Mouse (Mus musculus) layer of hippocampus, adult 2 months (tissue): ENCODE data around the gene Prtg. TPM values are rescaled to one million over a fixed set of nuclear protein-coding genes. Genes with fewer than 3 reads are reported as not detected.
A peak's percentile ranks its signal among the peaks of the same experiment; 100 is the strongest.

Experiments used
- DNase-seq, 2 experiments: peaks; one replicate each; pipeline ENCODE4 v3.0.0; 2022; ENCODE audit warnings: low spot score in 2 of 2
- H3K27ac ChIP-seq: fragments of 200-600 bp; 2 replicates; pipeline ENCODE4 v1.8.1; 2022
- H3K4me3 ChIP-seq: fragments of 200-600 bp; 2 replicates; pipeline ENCODE4 v1.8.1; 2022; ENCODE audit warnings: mild to moderate bottlenecking
- CTCF ChIP-seq: fragments of 200-600 bp; conservative IDR thresholded peaks from 2 replicates; pipeline ENCODE4 v1.8.1; 2022; ENCODE audit warnings: antibody characterized with exemption, mild to moderate bottlenecking, moderate library complexity
- long read RNA-seq, 2 experiments: library from polyadenylated mRNA; stranded (forward); transcript quantifications; one replicate each; pipeline ENCODE4 v2.0.0; 2021; ENCODE audit warnings: borderline mapping rate in 2 of 2
- total RNA-seq, 2 experiments: library from RNA; stranded (reverse); gene quantifications; 2 replicates each; pipeline ENCODE4 v1.2.3; 2021

The Prtg gene
- 1 to 10 TPM; 3.2 to 3.3 TPM for total RNA-seq
- long read RNA-seq, experiment 1, partial matches to known transcripts: 1 of 5 reads
- long read RNA-seq, experiment 1, other reads (novel, unspliced or antisense): 4 of 5 reads
- long read RNA-seq, experiment 2, full-length matches to known transcripts: 1 of 10 reads
- long read RNA-seq, experiment 2, partial matches to known transcripts: 1 of 10 reads
- long read RNA-seq, experiment 2, other reads (novel, unspliced or antisense): 8 of 10 reads

GRCm38 (mm10) chr9:72806731-72807419, at the start of gene Prtg:
Gene Prtg (plus strand): TSS chr9:72806874.
- no peak for TF ChIP-seq CTCF
- Histone ChIP-seq H3K4me3 (peak within 1 kb of the TSS; percentile 86), H3K27ac (peak within 1 kb of the TSS; percentile 94)
- DNase-seq: peak in 1 of 2 experiments; percentile 16

GRCm38 (mm10) chr9:72757143-72757542, 49.5 kb upstream of the Prtg start:
- TF ChIP-seq CTCF: no peak
- H3K4me3 ChIP-seq: no peak overlapping the region
- DNase-seq: no peak
- H3K27ac ChIP-seq: no peak overlapping the region

- Histone ChIP-seq H3K4me3 (no peak overlapping the region), H3K27ac (peak overlapping the region; percentile 75)
- TF ChIP-seq CTCF: no peak
- DNase-seq: peak; percentile 44 to 67
Measured at GRCm38 (mm10) chr9:72758705-72759131, 48.0 kb upstream of the Prtg start.

- H3K4me3 ChIP-seq: no peak overlapping the region
- DNase-seq: peak in 1 of 2 experiments; percentile 34
- TF ChIP-seq CTCF: no peak
- peak overlapping the region; percentile 54; the same call in 1 of the 2 replicates for H3K27ac ChIP-seq
Measured at GRCm38 (mm10) chr9:72763050-72763718, 43.5 kb upstream of the Prtg start.

GRCm38 (mm10) chr9:72766789-72767349, 39.8 kb upstream of the Prtg start:
- TF ChIP-seq CTCF: peak; percentile 93
- peak; percentile 91 to 95 for DNase-seq
- Histone ChIP-seq H3K4me3 (peak overlapping the region; percentile 41), H3K27ac (peak overlapping the region; percentile 93)

GRCm38 (mm10) chr9:72775022-72775421, 31.7 kb upstream of the Prtg start:
- DNase-seq: no peak
- Histone ChIP-seq H3K4me3 (no peak overlapping the region), H3K27ac (no peak overlapping the region)
- TF ChIP-seq CTCF: no peak

- DNase-seq: no peak
- Histone ChIP-seq H3K27ac (no peak overlapping the region), H3K4me3 (no peak overlapping the region)
- no peak for TF ChIP-seq CTCF
Measured at GRCm38 (mm10) chr9:72779004-72779403, 27.7 kb upstream of the Prtg start.

- TF ChIP-seq CTCF: no peak
- no peak overlapping the region for H3K27ac ChIP-seq
- no peak for DNase-seq
- H3K4me3 ChIP-seq: no peak overlapping the region
Measured at GRCm38 (mm10) chr9:72779733-72780132, 26.9 kb upstream of the Prtg start.

GRCm38 (mm10) chr9:72780694-72781093, 26.0 kb upstream of the Prtg start:
- DNase-seq: no peak
- Histone ChIP-seq H3K4me3 (no peak overlapping the region), H3K27ac (no peak overlapping the region)
- TF ChIP-seq CTCF: no peak

- no peak for DNase-seq
- H3K4me3 ChIP-seq: no peak overlapping the region
- no peak for TF ChIP-seq CTCF
- no peak overlapping the region for H3K27ac ChIP-seq
Measured at GRCm38 (mm10) chr9:72781466-72781865, 25.2 kb upstream of the Prtg start.

- H3K27ac ChIP-seq: no peak overlapping the region
- no peak for DNase-seq
- no peak for TF ChIP-seq CTCF
- no peak overlapping the region for H3K4me3 ChIP-seq
Measured at GRCm38 (mm10) chr9:72782121-72782520, 24.6 kb upstream of the Prtg start.

GRCm38 (mm10) chr9:72787732-72788131, 18.9 kb upstream of the Prtg start:
- DNase-seq: no peak
- H3K4me3 ChIP-seq: no peak overlapping the region
- no peak for TF ChIP-seq CTCF
- H3K27ac ChIP-seq: no peak overlapping the region
